Mouse (Mus musculus) ovary, adult 18-20 months (tissue): ENCODE data around the gene Serpinf1.

Source experiments
- DNase-seq: peaks from one replicate; pipeline ENCODE4 v3.0.0; 2022; ENCODE audit warnings: low spot score, mixed read lengths

Serpinf1 gene

GRCm38 (mm10) chr11:75455041-75455736 is 32.7 kb upstream of the Serpinf1 start:
- no peak for DNase-seq

GRCm38 (mm10) chr11:75453991-75454930 is 31.8 kb upstream of the Serpinf1 start, which contains the start of gene Wdr81:
TSS of gene Wdr81 (minus strand) at chr11:75454717.
- DNase-seq: peak; percentile 85

- no peak for DNase-seq
These were observed 30.5 kb upstream of the Serpinf1 start for GRCm38 (mm10) chr11:75452812-75453557.

GRCm38 (mm10) chr11:75452081-75452480 is 29.6 kb upstream of the Serpinf1 start:
- DNase-seq: no peak

GRCm38 (mm10) chr11:75450936-75451335 is 28.4 kb upstream of the Serpinf1 start:
- DNase-seq: no peak

GRCm38 (mm10) chr11:75450304-75450908 is 27.9 kb upstream of the Serpinf1 start:
- DNase-seq: no peak

GRCm38 (mm10) chr11:75449695-75450094 is 27.2 kb upstream of the Serpinf1 start:
- no peak for DNase-seq

- no peak for DNase-seq
These were observed 26.1 kb upstream of the Serpinf1 start for GRCm38 (mm10) chr11:75448575-75448974.

GRCm38 (mm10) chr11:75443711-75444110 is 21.2 kb upstream of the Serpinf1 start:
- no peak for DNase-seq

GRCm38 (mm10) chr11:75441601-75442000 is 19.1 kb upstream of the Serpinf1 start:
- DNase-seq: no peak

- DNase-seq: no peak
These were observed 18.5 kb upstream of the Serpinf1 start for GRCm38 (mm10) chr11:75441034-75441433.

- DNase-seq: no peak
These were observed 17.4 kb upstream of the Serpinf1 start for GRCm38 (mm10) chr11:75439951-75440350.

GRCm38 (mm10) chr11:75439363-75439762 is 16.9 kb upstream of the Serpinf1 start, which contains the start of gene Serpinf2:
TSS of gene Serpinf2 (minus strand) at chr11:75439591.
- no peak for DNase-seq

GRCm38 (mm10) chr11:75438804-75439203 is 16.3 kb upstream of the Serpinf1 start:
- no peak for DNase-seq

GRCm38 (mm10) chr11:75438194-75438593 is 15.7 kb upstream of the Serpinf1 start:
- no peak for DNase-seq

GRCm38 (mm10) chr11:75434138-75434537 is 11.6 kb upstream of the Serpinf1 start:
- no peak for DNase-seq

GRCm38 (mm10) chr11:75431307-75431706 is 8.8 kb upstream of the Serpinf1 start:
- no peak for DNase-seq

- no peak for DNase-seq
These were observed 6.7 kb upstream of the Serpinf1 start for GRCm38 (mm10) chr11:75429019-75429705.

- DNase-seq: no peak
These were observed 2.0 kb upstream of the Serpinf1 start for GRCm38 (mm10) chr11:75424459-75424858.

GRCm38 (mm10) chr11:75424033-75424432 is 1.5 kb upstream of the Serpinf1 start:
- DNase-seq: no peak

GRCm38 (mm10) chr11:75423091-75423490 is 590 bp upstream of the Serpinf1 start:
- no peak for DNase-seq
